Mouse (Mus musculus): Measurements from ENCODE around the gene Tvp23b. TPM values are rescaled to one million over a fixed set of nuclear protein-coding genes. Genes with fewer than 3 reads are reported as not detected.

Gene Tvp23b
- polyA plus RNA-seq (2012; rRNA removed) = 29.2 and 31.8 TPM in 2 replicates

DNA sequence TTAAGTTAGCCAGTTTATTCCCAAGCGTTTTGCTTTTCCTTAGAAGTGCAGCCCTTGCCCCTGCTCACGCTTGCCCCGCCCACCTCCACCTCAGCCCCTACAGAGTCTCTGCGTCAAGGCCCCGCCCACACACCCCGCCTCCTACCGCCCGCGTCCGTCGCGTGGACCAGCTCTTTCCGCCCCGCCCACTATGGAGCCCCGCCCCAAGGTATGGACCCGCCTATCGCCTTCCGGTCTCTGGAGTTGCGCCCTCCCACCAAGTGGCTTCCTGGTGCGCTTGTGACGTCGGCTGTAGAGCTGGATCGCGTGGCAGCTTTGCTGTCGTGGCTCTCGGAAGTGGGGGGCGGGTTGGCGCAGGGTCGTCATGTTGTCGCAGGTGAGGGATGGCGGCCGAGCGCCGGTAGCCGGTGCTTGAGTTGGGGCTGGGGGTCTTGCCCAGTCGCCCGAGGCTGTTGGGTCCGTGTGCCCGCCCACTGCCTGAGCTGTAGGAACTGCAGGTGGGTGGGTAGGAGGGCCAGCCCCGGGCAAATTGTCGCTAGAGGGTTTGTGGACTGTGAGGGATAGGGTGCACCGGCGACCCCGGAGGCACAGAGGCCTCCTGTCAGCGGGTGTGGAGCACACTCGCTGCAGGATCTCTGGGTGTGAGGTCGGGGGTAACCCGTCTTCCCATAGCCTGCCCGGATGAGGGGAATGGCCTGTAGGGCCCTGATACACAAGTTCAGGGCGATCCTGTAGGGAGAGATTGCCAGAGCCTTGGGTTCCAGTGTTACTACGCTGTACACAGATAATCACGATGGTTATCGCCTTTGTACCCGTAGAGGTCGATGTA, at the start of gene Tvp23b:
Gene Tvp23b (plus strand): TSS at position 236 of the 829 bp plus-strand sequence.

DNA sequence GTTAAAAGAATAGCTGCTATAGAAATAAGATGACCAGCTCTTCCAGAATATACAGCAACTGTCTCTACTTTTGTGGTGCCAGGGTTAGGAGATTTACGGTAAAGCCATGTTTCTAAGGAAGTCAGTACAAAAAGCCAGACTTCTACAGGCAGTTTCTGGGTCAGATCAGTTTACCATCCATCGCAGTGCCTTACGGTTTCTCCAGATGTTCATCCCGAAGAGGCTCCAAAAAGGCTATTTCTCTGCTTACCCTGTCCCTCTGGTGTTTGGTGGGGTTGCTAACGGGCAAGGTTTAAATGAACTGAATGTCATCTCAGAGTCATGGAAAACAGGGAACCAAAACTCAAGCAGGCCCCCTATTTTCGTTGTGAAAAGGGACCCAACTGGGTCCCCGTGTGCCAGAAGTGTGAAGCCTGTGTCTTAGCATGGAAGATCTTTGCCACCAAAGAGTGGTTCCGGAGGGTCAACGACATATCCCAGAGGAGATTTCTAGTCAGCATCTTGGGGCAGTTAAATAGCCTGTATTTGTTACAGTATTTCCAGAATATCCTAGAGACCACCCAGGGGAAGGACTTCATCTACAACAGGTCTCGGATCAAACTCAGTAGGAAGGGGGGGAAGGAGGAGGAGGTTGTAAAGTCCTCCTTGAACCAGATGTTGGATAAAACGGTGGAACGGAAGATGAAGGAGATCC, 32.1 kb upstream of the Tvp23b start, which contains the start of gene Fbxw10:
Gene Fbxw10 (plus strand): TSS at position 109 of the 694 bp plus-strand sequence.

GRCm38 (mm10) chr11:62951012-62951411, 71.8 kb downstream of the Tvp23b start, which contains the start of gene Cdrt4:
Cdrt4 (plus strand) TSS chr11:62951193.

Other genes with a start within 250 kb of the Tvp23b start
- 15.6 and 16.8 TPM in 2 replicates for gene Lrrc75a, start 230.9 kb upstream of the Tvp23b start, polyA plus RNA-seq (2012; rRNA removed)
- gene Mmgt2, start 230.8 kb upstream of the Tvp23b start, polyA plus RNA-seq (2012; rRNA removed) = 35.2 and 38.2 TPM in 2 replicates
- 14.9 TPM in 2 replicates for gene Zfp287, start 147.6 kb upstream of the Tvp23b start, polyA plus RNA-seq (2012; rRNA removed)
- gene Gm10428, start 126.4 kb upstream of the Tvp23b start, polyA plus RNA-seq (2012; rRNA removed) = not detected in 2 replicates
- gene Zfp286, start 90.0 kb upstream of the Tvp23b start, polyA plus RNA-seq (2012; rRNA removed) = 21.9 and 23.1 TPM in 2 replicates
- 3.8 and 5.7 TPM in 2 replicates for gene Trim16, start 59.2 kb upstream of the Tvp23b start, polyA plus RNA-seq (2012; rRNA removed)
- gene Fbxw10, start 32.4 kb upstream of the Tvp23b start, polyA plus RNA-seq (2012; rRNA removed) = 0.33 and 0.43 TPM in 2 replicates
- 0.31 and 0.50 TPM in 2 replicates for gene Cdrt4, start 71.7 kb downstream of the Tvp23b start, polyA plus RNA-seq (2012; rRNA removed)
- gene Tekt3, start 182.2 kb downstream of the Tvp23b start, polyA plus RNA-seq (2012; rRNA removed) = 0.05 TPM in 1 of 2 replicates, not detected in the other
- gene Pmp22, start 249.5 kb downstream of the Tvp23b start, polyA plus RNA-seq (2012; rRNA removed) = 12.2 and 32.4 TPM in 2 replicates

Data from central nervous system, embryonic 14 days (tissue).